Mouse (Mus musculus): ENCODE measurements around the gene Loxl1. TPM values are rescaled to one million over a fixed set of nuclear protein-coding genes. Genes with fewer than 3 reads are reported as not detected.

Gene Loxl1
- total RNA-seq, 2 experiments from 2014 or later, result 3.2 to 3.3 TPM

DNA sequence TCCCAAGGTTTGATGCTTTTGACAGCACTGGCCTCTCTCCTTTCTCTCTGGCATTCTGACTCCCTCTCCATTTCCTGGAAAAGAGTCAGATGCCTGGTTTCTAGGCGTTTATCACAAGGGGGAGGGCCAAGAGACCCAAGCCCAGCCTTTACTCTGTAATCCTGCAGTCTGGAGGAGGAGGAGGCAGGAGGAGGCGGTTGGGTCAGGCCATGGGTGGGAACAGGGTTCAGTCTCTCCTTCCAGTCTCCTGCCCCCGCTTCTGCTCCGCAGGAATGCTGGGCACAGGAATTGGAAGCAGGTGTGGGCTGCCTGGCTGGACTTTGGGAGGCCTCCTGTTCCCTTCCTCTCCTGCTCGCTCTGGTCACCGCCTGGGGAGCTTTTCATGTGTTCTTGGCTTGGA, 7.3 kb downstream of the Loxl1 start:
- Histone ChIP-seq H3K27ac (no peak overlapping the region), H3K4me3 (no peak overlapping the region)
- DNase-seq (ENCODE audit: low spot score in 2 of 2), result no peak
- TF ChIP-seq CTCF (conservative IDR thresholded peaks at IDR 0.05), result no peak

DNA sequence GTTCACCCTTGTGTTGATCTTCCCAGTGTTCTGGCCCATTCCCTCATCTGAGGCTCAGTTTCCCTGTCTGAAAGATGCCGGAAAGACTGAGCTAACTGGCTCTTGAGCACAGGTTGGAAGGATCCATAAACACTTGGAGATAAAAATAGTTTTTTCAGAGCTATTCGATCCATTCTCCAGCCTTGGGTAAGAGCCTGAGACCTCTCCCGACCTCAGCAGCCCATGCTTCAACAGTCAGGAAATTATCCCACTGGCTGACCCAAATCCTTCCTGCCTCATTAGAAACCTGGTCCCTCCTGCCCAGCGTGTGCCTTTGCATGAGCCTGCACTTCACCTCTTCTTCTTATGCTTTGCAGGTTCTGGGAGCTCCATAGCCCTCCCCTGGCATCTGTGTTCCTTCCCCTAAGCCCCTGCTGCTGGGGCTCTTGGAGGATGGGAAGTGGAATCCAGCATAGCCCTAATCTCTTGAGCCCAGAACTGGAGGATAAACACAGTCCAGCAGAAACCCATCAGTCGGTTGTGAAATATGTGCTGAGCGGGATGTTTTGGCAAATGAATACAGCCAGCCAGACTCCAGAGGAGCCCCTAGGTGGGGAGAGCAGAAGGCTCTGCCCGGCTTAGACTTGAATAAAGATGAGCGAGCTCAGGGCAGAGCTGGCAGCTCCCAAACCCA, 9.3 kb downstream of the Loxl1 start:
- H3K27ac ChIP-seq, result no peak overlapping the region
- no peak for DNase-seq (ENCODE audit: low spot score in 2 of 2)
- no peak for TF ChIP-seq CTCF (conservative IDR thresholded peaks at IDR 0.05)
- no peak overlapping the region for H3K4me3 ChIP-seq

GRCm38 (mm10) chr9:58303115-58303514, 9.9 kb downstream of the Loxl1 start:
- TF ChIP-seq CTCF (conservative IDR thresholded peaks at IDR 0.05), result no peak
- DNase-seq (ENCODE audit: low spot score in 2 of 2), result no peak

GRCm38 (mm10) chr9:58299356-58299799, 13.6 kb downstream of the Loxl1 start:
- H3K27ac ChIP-seq, result no peak overlapping the region
- DNase-seq (ENCODE audit: low spot score in 2 of 2), result no peak
- no peak for TF ChIP-seq CTCF (conservative IDR thresholded peaks at IDR 0.05)
- no peak overlapping the region for H3K4me3 ChIP-seq

More at GRCm38 (mm10) chr9:58303115-58303514, 9.9 kb downstream of the Loxl1 start:
- Histone ChIP-seq H3K4me3 (no peak overlapping the region), H3K27ac (no peak overlapping the region)

- no peak overlapping the region for H3K27ac ChIP-seq
- no peak for DNase-seq (ENCODE audit: low spot score in 2 of 2)
- no peak for TF ChIP-seq CTCF (conservative IDR thresholded peaks at IDR 0.05)
- no peak overlapping the region for H3K4me3 ChIP-seq
Observed at GRCm38 (mm10) chr9:58297961-58298477, 15.0 kb downstream of the Loxl1 start.

- no peak for DNase-seq (ENCODE audit: low spot score in 2 of 2)
- Histone ChIP-seq H3K4me3 (no peak overlapping the region), H3K27ac (no peak overlapping the region)
- TF ChIP-seq CTCF (conservative IDR thresholded peaks at IDR 0.05), result no peak
Observed at GRCm38 (mm10) chr9:58297065-58297464, 15.9 kb downstream of the Loxl1 start.

GRCm38 (mm10) chr9:58295766-58296361, 17.1 kb downstream of the Loxl1 start:
- no peak overlapping the region for H3K4me3 ChIP-seq
- TF ChIP-seq CTCF (conservative IDR thresholded peaks at IDR 0.05), result peak; percentile 22; the same call in 1 of the 2 replicates
- DNase-seq (ENCODE audit: low spot score in 2 of 2), result no peak
- H3K27ac ChIP-seq, result no peak overlapping the region; the same call in 1 of the 2 replicates

DNA sequence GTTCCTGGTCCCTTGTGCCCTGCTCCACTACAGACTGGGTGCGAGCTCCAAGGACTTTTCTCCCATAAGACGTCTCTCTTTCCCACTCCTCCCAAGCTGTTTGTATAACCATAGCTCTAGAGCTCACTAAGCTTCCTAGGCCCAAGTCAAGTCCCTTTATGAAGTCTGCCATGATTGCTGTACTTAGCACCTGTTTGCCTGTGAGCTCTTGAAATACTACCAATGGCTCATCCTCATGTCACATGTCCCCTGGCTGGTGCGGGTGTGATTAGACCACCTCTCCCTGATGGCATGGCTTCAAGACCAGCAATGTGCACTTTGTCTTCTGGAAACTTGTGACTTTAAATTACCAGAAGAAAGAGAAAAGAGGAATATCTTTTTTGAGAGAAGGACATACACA, 17.6 kb downstream of the Loxl1 start:
- no peak for TF ChIP-seq CTCF (conservative IDR thresholded peaks at IDR 0.05)
- Histone ChIP-seq H3K27ac (no peak overlapping the region), H3K4me3 (no peak overlapping the region)
- no peak for DNase-seq (ENCODE audit: low spot score in 2 of 2)

- no peak for TF ChIP-seq CTCF (conservative IDR thresholded peaks at IDR 0.05)
- no peak for DNase-seq (ENCODE audit: low spot score in 2 of 2)
- Histone ChIP-seq H3K27ac (no peak overlapping the region), H3K4me3 (no peak overlapping the region)
Observed at GRCm38 (mm10) chr9:58294527-58294926, 18.5 kb downstream of the Loxl1 start.

DNA sequence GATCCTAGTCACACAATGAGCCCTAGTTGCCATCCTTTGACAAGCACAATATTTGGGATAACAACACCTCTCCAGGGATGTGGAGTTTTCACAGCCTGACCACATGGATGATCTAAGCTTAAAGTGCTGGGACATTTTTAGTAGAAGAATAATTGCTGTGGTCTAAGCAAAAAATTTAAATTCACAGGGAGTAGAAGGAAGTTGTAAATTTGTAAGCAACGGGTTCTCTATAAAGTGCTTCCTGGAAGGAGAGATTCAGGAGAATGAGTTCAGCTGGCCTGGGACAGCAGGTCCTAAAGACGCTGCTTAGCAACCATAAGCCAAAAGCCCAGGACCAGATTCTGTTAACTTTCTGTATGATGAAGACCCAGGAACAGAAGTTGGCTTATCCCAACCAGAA, 23.1 kb downstream of the Loxl1 start:
- TF ChIP-seq CTCF (conservative IDR thresholded peaks at IDR 0.05), result no peak
- no peak overlapping the region for H3K27ac ChIP-seq
- H3K4me3 ChIP-seq, result no peak overlapping the region
- no peak for DNase-seq (ENCODE audit: low spot score in 2 of 2)

GRCm38 (mm10) chr9:58289090-58289489, 23.9 kb downstream of the Loxl1 start:
- DNase-seq (ENCODE audit: low spot score in 2 of 2), result no peak
- no peak for TF ChIP-seq CTCF (conservative IDR thresholded peaks at IDR 0.05)
- no peak overlapping the region for H3K27ac ChIP-seq
- H3K4me3 ChIP-seq, result no peak overlapping the region

- DNase-seq (ENCODE audit: low spot score in 2 of 2), result no peak
- Histone ChIP-seq H3K27ac (no peak overlapping the region), H3K4me3 (no peak overlapping the region)
- TF ChIP-seq CTCF (conservative IDR thresholded peaks at IDR 0.05), result no peak
Observed at GRCm38 (mm10) chr9:58283431-58283830, 29.6 kb downstream of the Loxl1 start.

GRCm38 (mm10) chr9:58281597-58281996, 31.4 kb downstream of the Loxl1 start:
- peak in 1 of 2 experiments; percentile 34 for DNase-seq (ENCODE audit: low spot score in 2 of 2)
- no peak overlapping the region for H3K4me3 ChIP-seq
- peak; percentile 72 for TF ChIP-seq CTCF (conservative IDR thresholded peaks at IDR 0.05)
- H3K27ac ChIP-seq, result no peak overlapping the region

All from layer of hippocampus, adult 2 months (tissue).